Comparison of ENCODE assay signal across 19 mouse cellular contexts in the genomic region with DNA sequence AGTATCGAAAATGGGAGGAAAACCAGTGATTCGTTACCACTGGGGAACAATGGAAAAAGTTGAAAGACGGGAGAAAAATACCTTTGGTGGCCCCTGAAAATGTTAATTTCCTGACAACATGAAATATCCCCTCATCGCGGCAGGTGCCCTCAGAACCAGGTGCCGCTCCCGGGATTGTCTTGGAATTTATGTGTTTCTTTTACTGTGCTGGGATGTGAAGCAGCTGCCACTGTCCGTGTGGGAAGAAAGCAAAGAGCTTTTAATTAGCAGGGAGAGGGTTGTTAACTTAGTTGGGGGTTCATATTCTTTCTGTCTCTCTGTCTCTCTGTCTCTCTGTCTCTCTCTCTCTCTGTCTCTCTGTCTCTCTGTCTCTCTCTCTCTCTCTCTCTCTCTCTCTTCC.
A peak's percentile ranks its signal among the peaks of the same experiment; 100 is the strongest.
DNase-seq lines count a peak whose midpoint lies in the region; ATAC-seq and TF ChIP-seq lines count a peak whose summit lies in the region.
"Had no signal": no experiment of that assay in that cellular context is flagged by ENCODE, and none has a peak within 500 bp of the region (broad histone marks: within the 10 kb centered on the region; RNA-seq: fewer than 3 reads in every experiment).

No protein-coding gene starts in this region.

- H3K9me3 ChIP-seq in midbrain, embryonic 14.5 days (ENCODE audit: control insufficient read depth, low read length), result no peaks in the 10 kb centered on the region
- no peaks in the 10 kb centered on the region for H3K9me3 ChIP-seq in midbrain, embryonic 11.5 days (ENCODE audit: control insufficient read depth, low read length)
- no peaks in the 10 kb centered on the region for H3K9me3 ChIP-seq in hindbrain, embryonic 12.5 days (replicated peaks)
- H3K9me3 ChIP-seq in hindbrain, postnatal 0 days (ENCODE audit: low read length), result no peaks in the 10 kb centered on the region
- no peaks in the 10 kb centered on the region for H3K9me3 ChIP-seq in neural tube, embryonic 15.5 days (replicated peaks)
- H3K9me3 ChIP-seq: embryonic facial prominence, embryonic 10.5 days had no signal

- no peak overlapping the region for H3K9ac ChIP-seq in midbrain, embryonic 14.5 days (replicated peaks; ENCODE audit: low read length)
- H3K9ac ChIP-seq in midbrain, embryonic 11.5 days (ENCODE audit: low read length), result no peak overlapping the region
- no peak overlapping the region for H3K9ac ChIP-seq in hindbrain, embryonic 12.5 days
- no peak overlapping the region for H3K9ac ChIP-seq in hindbrain, postnatal 0 days (replicated peaks; ENCODE audit: low read length)
- no peak overlapping the region for H3K9ac ChIP-seq in neural tube, embryonic 15.5 days (replicated peaks)

- 51% methylated on average over 8 of the region's 8 CpGs for WGBS in midbrain, embryonic 14.5 days
- WGBS in midbrain, embryonic 11.5 days, result 59% methylated on average over 8 of the region's 8 CpGs
- WGBS in hindbrain, embryonic 12.5 days, result 53% methylated on average over 8 of the region's 8 CpGs
- WGBS in hindbrain, postnatal 0 days, result 39% methylated on average over 8 of the region's 8 CpGs
- WGBS in neural tube, embryonic 15.5 days, result 15% methylated on average over 8 of the region's 8 CpGs

- TF ChIP-seq CTCF in hindbrain, postnatal 0 days (IDR thresholded peaks at IDR 0.05; ENCODE audit: low read depth), result no peak

- H3K27ac ChIP-seq in midbrain, embryonic 14.5 days (replicated peaks; ENCODE audit: low read depth, low read length), result no peak overlapping the region
- H3K27ac ChIP-seq in midbrain, embryonic 11.5 days (ENCODE audit: low read depth, low read length), result no peak overlapping the region
- no peak overlapping the region for H3K27ac ChIP-seq in hindbrain, embryonic 12.5 days
- H3K27ac ChIP-seq in hindbrain, postnatal 0 days, result no peak overlapping the region
- H3K27ac ChIP-seq in neural tube, embryonic 15.5 days (replicated peaks), result no peak overlapping the region; the same call in 1 of the 2 replicates
- H3K27ac ChIP-seq: embryonic facial prominence, embryonic 10.5 days; gastrocnemius, adult 2 months; left cerebral cortex, adult 2 months had no signal

- no peaks in the 10 kb centered on the region for H3K27me3 ChIP-seq in midbrain, embryonic 14.5 days (ENCODE audit: control insufficient read depth, insufficient read depth, low read length)
- no peaks in the 10 kb centered on the region for H3K27me3 ChIP-seq in midbrain, embryonic 11.5 days (ENCODE audit: control insufficient read depth, insufficient read depth, low read length)
- no peaks in the 10 kb centered on the region for H3K27me3 ChIP-seq in hindbrain, embryonic 12.5 days
- no peaks in the 10 kb centered on the region for H3K27me3 ChIP-seq in hindbrain, postnatal 0 days (ENCODE audit: insufficient read depth, low read length)
- H3K27me3 ChIP-seq in neural tube, embryonic 15.5 days (replicated peaks), result no peaks in the 10 kb centered on the region

- H3K4me3 ChIP-seq in midbrain, embryonic 14.5 days (replicated peaks; ENCODE audit: low read depth, low read length), result no peak overlapping the region
- no peak overlapping the region for H3K4me3 ChIP-seq in midbrain, embryonic 11.5 days (ENCODE audit: low read depth, low read length)
- H3K4me3 ChIP-seq in hindbrain, embryonic 12.5 days, result no peak overlapping the region
- H3K4me3 ChIP-seq in hindbrain, postnatal 0 days (ENCODE audit: low read length), result no peak overlapping the region
- H3K4me3 ChIP-seq in neural tube, embryonic 15.5 days (replicated peaks), result peak overlapping the region; percentile 4; the same call in 1 of the 2 replicates
- H3K4me3 ChIP-seq: embryonic facial prominence, embryonic 10.5 days; gastrocnemius, adult 2 months; left cerebral cortex, adult 2 months had no signal

- no peak for ATAC-seq in midbrain, embryonic 14.5 days (ENCODE audit: low FRiP score, low TSS enrichment)
- no peak for ATAC-seq in midbrain, embryonic 11.5 days (ENCODE audit: low FRiP score)
- ATAC-seq in hindbrain, embryonic 12.5 days (ENCODE audit: low FRiP score), result no peak
- ATAC-seq in hindbrain, postnatal 0 days, result no peak
- ATAC-seq in neural tube, embryonic 15.5 days (ENCODE audit: low FRiP score), result no peak

- H3K4me1 ChIP-seq in midbrain, embryonic 14.5 days (ENCODE audit: control insufficient read depth, insufficient read depth, low read length), result no peaks in the 10 kb centered on the region
- no peaks in the 10 kb centered on the region for H3K4me1 ChIP-seq in midbrain, embryonic 11.5 days (ENCODE audit: control insufficient read depth, insufficient read depth, low read length)
- H3K4me1 ChIP-seq in hindbrain, embryonic 12.5 days, result no peaks in the 10 kb centered on the region
- H3K4me1 ChIP-seq in hindbrain, postnatal 0 days (ENCODE audit: insufficient read depth, low read length), result no peaks in the 10 kb centered on the region
- 0 out of 2 replicates have a peak, but pooled peaks cover 3% of the 10 kb centered on the region for H3K4me1 ChIP-seq in neural tube, embryonic 15.5 days
- H3K4me1 ChIP-seq: embryonic facial prominence, embryonic 10.5 days had no signal

- no peaks in the 10 kb centered on the region for H3K36me3 ChIP-seq in midbrain, embryonic 14.5 days (ENCODE audit: control insufficient read depth, insufficient read depth, low read length)
- no peaks in the 10 kb centered on the region for H3K36me3 ChIP-seq in midbrain, embryonic 11.5 days (ENCODE audit: control insufficient read depth, insufficient read depth, low read length)
- no peaks in the 10 kb centered on the region for H3K36me3 ChIP-seq in hindbrain, embryonic 12.5 days
- no peaks in the 10 kb centered on the region for H3K36me3 ChIP-seq in hindbrain, postnatal 0 days (ENCODE audit: insufficient read depth, low read length)
- no peaks in the 10 kb centered on the region for H3K36me3 ChIP-seq in neural tube, embryonic 15.5 days
- H3K36me3 ChIP-seq: embryonic facial prominence, embryonic 10.5 days had no signal

- DNase-seq in midbrain, embryonic 14.5 days, result no peak
- no peak for DNase-seq in midbrain, embryonic 11.5 days (ENCODE audit: low spot score, missing footprints)
- DNase-seq in hindbrain, postnatal 0 days (ENCODE audit: low spot score), result no peak
- no peak for DNase-seq in kidney, postnatal 4 days
- no peak for DNase-seq in layer of hippocampus, adult 9-10 months (ENCODE audit: low spot score)
- DNase-seq: cerebellum, adult 9-10 months; gastrocnemius, adult 2 months; heart, adult 11 months; kidney, adult 2 months; kidney, postnatal 14 days; layer of hippocampus, adult 9-11 months; left cerebral cortex, postnatal 4 days; liver; lung, postnatal 10 days; thymus, postnatal 14 days had no signal

- H3K4me2 ChIP-seq in midbrain, embryonic 14.5 days (ENCODE audit: low read length), result peak overlapping the region; percentile 20; the same call in 1 of the 2 replicates
- no peak overlapping the region for H3K4me2 ChIP-seq in midbrain, embryonic 11.5 days
- H3K4me2 ChIP-seq in hindbrain, embryonic 12.5 days (replicated peaks), result 0 out of 2 replicates have a peak overlapping the region, but pooled peaks have one; percentile 13
- H3K4me2 ChIP-seq in hindbrain, postnatal 0 days (ENCODE audit: low read depth, low read length), result peak overlapping the region; percentile 33
- peak overlapping the region; percentile 40 for H3K4me2 ChIP-seq in neural tube, embryonic 15.5 days
